ENCODE assay signal across 9 mouse cellular contexts in the genomic region with DNA sequence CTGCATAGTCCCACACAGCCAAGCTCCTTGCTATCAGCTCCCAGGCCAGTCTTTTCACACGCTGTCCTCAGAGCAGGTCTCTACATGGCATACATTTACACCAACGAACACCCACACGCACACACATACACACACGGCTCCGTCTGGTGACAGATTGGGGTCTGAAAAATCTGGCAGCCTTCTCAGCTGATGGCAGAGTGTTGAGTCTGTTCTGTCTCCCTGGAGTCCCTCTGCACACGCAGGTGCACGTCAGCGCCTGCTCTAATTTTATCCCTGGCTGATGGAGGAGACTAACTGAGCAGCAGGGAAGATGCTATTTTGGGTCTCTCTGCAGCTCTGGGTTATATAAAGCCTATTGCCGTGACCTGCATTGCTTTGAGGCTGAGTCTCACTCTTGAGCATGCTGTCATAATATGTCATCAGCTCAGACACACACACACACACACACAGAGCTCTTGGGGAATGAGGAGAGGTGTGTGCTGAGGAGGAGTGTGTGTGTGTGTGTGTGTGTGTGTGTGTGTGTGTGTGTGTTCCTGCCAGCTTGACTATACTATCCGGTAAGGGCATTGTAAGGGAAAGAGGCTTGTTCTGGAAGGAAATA. TPM values are rescaled to one million over a fixed set of nuclear protein-coding genes. Genes with fewer than 3 reads are reported as not detected.
DNase-seq lines count a peak whose midpoint lies in the region; ATAC-seq lines count a peak whose summit lies in the region.
"Had no signal": no experiment of that assay in that cellular context is flagged by ENCODE, and none has a peak within 500 bp of the region (broad histone marks: within the 10 kb centered on the region; RNA-seq: fewer than 3 reads in every experiment).

No protein-coding gene starts in this region.

- WGBS in hindbrain, embryonic 12.5 days, result 61% methylated on average over 10 of the region's 10 CpGs
- 56% methylated on average over 10 of the region's 10 CpGs for WGBS in limb, embryonic 13.5 days
- 30% methylated on average over 10 of the region's 10 CpGs for WGBS in stomach, embryonic 15.5 days

- no peak overlapping the region for H3K4me2 ChIP-seq in hindbrain, embryonic 12.5 days (replicated peaks)
- no peak overlapping the region for H3K4me2 ChIP-seq in limb, embryonic 13.5 days (replicated peaks)
- no peak overlapping the region for H3K4me2 ChIP-seq in stomach, embryonic 15.5 days
- H3K4me2 ChIP-seq: liver, embryonic 13.5 days had no signal

- no peaks in the 10 kb centered on the region for H3K9me3 ChIP-seq in hindbrain, embryonic 12.5 days (replicated peaks)
- H3K9me3 ChIP-seq in limb, embryonic 13.5 days, result no peaks in the 10 kb centered on the region
- no peaks in the 10 kb centered on the region for H3K9me3 ChIP-seq in stomach, embryonic 15.5 days
- H3K9me3 ChIP-seq: liver, embryonic 13.5 days had no signal

- no peak for ATAC-seq in hindbrain, embryonic 12.5 days (ENCODE audit: low FRiP score)
- ATAC-seq in limb, embryonic 13.5 days (ENCODE audit: low FRiP score, low read depth), result peak; percentile 52; the same call in 1 of the 2 replicates
- ATAC-seq in stomach, embryonic 15.5 days (ENCODE audit: insufficient read depth, low FRiP score, low read depth), result peak; percentile 67

- H3K9ac ChIP-seq in hindbrain, embryonic 12.5 days, result no peak overlapping the region
- H3K9ac ChIP-seq in limb, embryonic 13.5 days, result no peak overlapping the region
- H3K9ac ChIP-seq in stomach, embryonic 15.5 days, result no peak overlapping the region
- H3K9ac ChIP-seq: liver, embryonic 13.5 days had no signal

- peak; percentile 10 for DNase-seq in 416B (ENCODE audit: low read depth)
- peak; percentile 84 for DNase-seq in brain, embryonic 18.5 days (ENCODE audit: low read depth, low spot score)
- peak; percentile 81 to 88 for DNase-seq in frontal cortex, postnatal 10 days (ENCODE audit: low spot score in 2 of 2)
- no peak for DNase-seq in kidney, adult 18-20 months
- no peak for DNase-seq in thymus, postnatal 10 days (ENCODE audit: low spot score in 2 of 2)
- DNase-seq: liver, embryonic 13.5 days had no signal

- peak overlapping the region; percentile 45; the same call in 1 of the 2 replicates for H3K27ac ChIP-seq in hindbrain, embryonic 12.5 days
- peak overlapping the region; percentile 52; the same call in 1 of the 2 replicates for H3K27ac ChIP-seq in limb, embryonic 13.5 days
- peak overlapping the region; percentile 67 for H3K27ac ChIP-seq in stomach, embryonic 15.5 days
- H3K27ac ChIP-seq: liver, embryonic 13.5 days had no signal

- no peak overlapping the region for H3K4me3 ChIP-seq in hindbrain, embryonic 12.5 days
- no peak overlapping the region for H3K4me3 ChIP-seq in limb, embryonic 13.5 days
- no peak overlapping the region for H3K4me3 ChIP-seq in stomach, embryonic 15.5 days (replicated peaks)
- H3K4me3 ChIP-seq: liver, embryonic 13.5 days had no signal

- H3K4me1 ChIP-seq in hindbrain, embryonic 12.5 days, result peaks cover 17% of the 10 kb centered on the region
- H3K4me1 ChIP-seq in limb, embryonic 13.5 days, result peaks cover 47% of the 10 kb centered on the region
- H3K4me1 ChIP-seq in stomach, embryonic 15.5 days, result peaks cover 8% of the 10 kb centered on the region; the same call in 1 of the 2 replicates
- H3K4me1 ChIP-seq: liver, embryonic 13.5 days had no signal

- no peaks in the 10 kb centered on the region for H3K36me3 ChIP-seq in hindbrain, embryonic 12.5 days
- H3K36me3 ChIP-seq in limb, embryonic 13.5 days, result no peaks in the 10 kb centered on the region
- no peaks in the 10 kb centered on the region for H3K36me3 ChIP-seq in stomach, embryonic 15.5 days
- H3K36me3 ChIP-seq: liver, embryonic 13.5 days had no signal

- H3K27me3 ChIP-seq in hindbrain, embryonic 12.5 days, result no peaks in the 10 kb centered on the region
- H3K27me3 ChIP-seq in limb, embryonic 13.5 days, result no peaks in the 10 kb centered on the region
- no peaks in the 10 kb centered on the region for H3K27me3 ChIP-seq in stomach, embryonic 15.5 days (replicated peaks)
- H3K27me3 ChIP-seq: liver, embryonic 13.5 days had no signal

RNA-seq across cellular contexts. Expression of a gene that starts 37.6 kb away (rescaled TPM):
- polyA plus RNA-seq in hindbrain, embryonic 12.5 days (2016; fragmentation: Nextera tagmentation; extraction: Ambion mirVana), result 2.4 and 2.7 TPM in 2 replicates
- polyA plus RNA-seq in limb, embryonic 13.5 days (2015; fragmentation: Nextera tagmentation; extraction: Ambion mirVana), result 6.1 and 7.2 TPM in 2 replicates
- polyA plus RNA-seq in stomach, embryonic 15.5 days (2015; fragmentation: Nextera tagmentation; extraction: Ambion mirVana), result 10.5 and 16.4 TPM in 2 replicates

Comparison
In these comparisons a context has a peak if more than half of its experiments do, and no peak if none do; other contexts are left out.
1. DNase-seq: peak in 416B (single experiment), brain, embryonic 18.5 days (single experiment) and frontal cortex, postnatal 10 days (2 of 2); none in kidney, adult 18-20 months (single experiment) and thymus, postnatal 10 days (0 of 2).
2. Peak in every context shown above with its lines, with median percentiles within 50 percentile points of each other: H3K27ac ChIP-seq.